Mouse (Mus musculus): ENCODE measurements around the gene Abcd1.

DNA sequence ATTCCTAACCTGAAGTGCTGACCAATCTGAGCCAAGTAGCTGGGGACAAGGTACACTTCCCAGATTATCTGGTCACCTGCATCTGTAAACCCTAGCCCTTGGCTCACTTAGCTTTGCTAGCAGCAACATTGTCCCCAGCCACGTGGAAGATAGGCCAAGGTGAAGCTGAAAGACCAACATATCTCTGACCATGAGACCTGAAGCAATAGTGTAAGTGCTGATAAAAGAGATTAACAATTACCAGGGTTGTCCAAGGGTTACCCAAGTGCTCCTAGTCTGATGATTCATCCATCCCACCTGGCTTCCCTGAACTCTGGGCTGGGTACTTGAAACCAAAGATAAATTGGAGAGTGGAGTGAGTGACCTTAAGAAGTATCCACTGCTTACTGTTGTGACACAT, 14.5 kb downstream of the Abcd1 start:
- TF ChIP-seq POLR2A (IDR thresholded peaks at IDR 0.05; ENCODE audit: insufficient read length, low read depth) (no peak), CEBPB (IDR thresholded peaks at IDR 0.05; ENCODE audit: insufficient read depth, poor library complexity, severe bottlenecking) (no peak)
